Mouse (Mus musculus) cerebellum, adult 2 months (tissue): ENCODE data around the gene Msrb2. TPM values are rescaled to one million over a fixed set of nuclear protein-coding genes. Genes with fewer than 3 reads are reported as not detected.
A peak's percentile ranks its signal among the peaks of the same experiment; 100 is the strongest.

Experiments
- DNase-seq, 2 experiments: peaks; one replicate each; pipeline ENCODE4 v3.0.0; 2021
- H3K27ac ChIP-seq: fragments of 200-500 bp; 2 replicates; pipeline ENCODE4 v1.5.1; 2012; ENCODE audit warnings: low read length, control low read depth, inconsistent platforms; ENCODE audit not compliant: insufficient read depth
- H3K27me3 ChIP-seq: fragments of 200-500 bp; 2 replicates; pipeline ENCODE4 v1.6.1; 2012; ENCODE audit warnings: inconsistent platforms, mild to moderate bottlenecking, low read length, moderate library complexity; ENCODE audit not compliant: control insufficient read depth, insufficient read depth
- H3K4me1 ChIP-seq: fragments of 200-500 bp; 2 replicates; pipeline ENCODE4 v1.6.1; 2011; ENCODE audit warnings: low read length; ENCODE audit not compliant: control insufficient read depth, insufficient read depth
- H3K4me3 ChIP-seq: fragments of 200-500 bp; replicated peaks from 2 replicates; pipeline ENCODE3; 2011; ENCODE audit warnings: mild to moderate bottlenecking, low read depth, low read length, control low read depth; ENCODE audit not compliant: insufficient read depth
- CTCF ChIP-seq: fragments of 200-500 bp; IDR thresholded peaks from 2 replicates; pipeline ENCODE4 v1.5.1; 2011; ENCODE audit warnings: low read depth, mild to moderate bottlenecking, control low read depth, low read length, moderate library complexity, borderline replicate concordance; ENCODE audit not compliant: insufficient read depth
- POLR2A ChIP-seq: fragments of 200-500 bp; IDR thresholded peaks from 2 replicates; pipeline ENCODE4 v1.6.1; 2011; ENCODE audit warnings: low read length, control low read depth, borderline replicate concordance; ENCODE audit not compliant: insufficient read depth
- WGBS: fragments of 180-500 bp; shearing (Covaris S2); methylation state at CpG from one replicate; pipeline ENCODE4 v1.1.7; 2018; 5-methylcytosine and 5-hydroxymethylcytosine counted together
- polyA plus RNA-seq: library from polyadenylated mRNA; depleted of rRNA; stranded (reverse); fragments of >200 nt; gene quantifications from 2 replicates; pipeline ENCODE4 v1.2.3, GENCODE M21; 2012

The Msrb2 gene
- polyA plus RNA-seq, 1 experiment: 35.4 TPM

DNA sequence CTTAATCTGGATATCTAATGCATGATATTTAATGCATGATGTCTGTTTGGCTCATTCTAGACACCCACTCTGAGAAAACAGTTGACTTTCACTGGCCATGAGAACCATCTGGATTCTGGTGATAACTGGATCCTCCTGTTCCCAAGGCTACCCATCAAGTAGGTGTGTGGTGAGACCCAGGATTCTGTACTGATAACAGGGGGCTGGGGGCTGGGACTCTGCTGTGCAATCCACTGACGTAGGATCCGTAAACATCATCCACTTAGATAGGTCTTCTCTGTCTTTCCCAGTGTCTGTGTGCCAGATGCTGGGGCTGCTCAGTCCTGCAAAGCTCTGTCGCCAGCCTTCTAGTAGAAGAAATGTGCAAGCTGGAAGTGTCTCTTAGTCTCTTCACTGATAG is 22.8 kb upstream of the Msrb2 start:
- TF ChIP-seq CTCF: no peak
- no peak for TF ChIP-seq POLR2A
- no peaks in the 10 kb centered on the region for H3K27me3 ChIP-seq
- no peaks in the 10 kb centered on the region for H3K4me1 ChIP-seq
- 88% methylated on average over 3 of the region's 3 CpGs for WGBS
- H3K4me3 ChIP-seq: no peak overlapping the region
- no peak for DNase-seq
- no peak overlapping the region for H3K27ac ChIP-seq

DNA sequence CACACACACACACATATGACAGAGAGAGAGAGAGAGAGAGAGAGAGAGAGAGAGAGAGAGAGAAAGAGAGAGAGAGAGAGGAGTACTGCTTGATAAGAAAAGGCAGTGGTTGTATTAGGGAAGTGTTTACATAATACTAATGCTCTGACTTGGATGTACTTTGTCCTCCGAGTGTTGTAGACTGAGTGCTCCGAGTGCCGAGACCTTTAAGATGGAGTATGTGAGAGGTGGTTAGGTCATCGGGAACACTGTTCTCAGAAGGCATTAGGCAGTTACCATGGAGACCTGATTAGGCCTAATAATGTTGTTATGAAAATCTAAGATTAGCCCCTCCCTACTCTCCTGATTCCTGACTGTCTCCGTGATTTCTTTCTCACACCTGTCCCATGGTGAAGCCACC is 21.1 kb upstream of the Msrb2 start:
- Histone ChIP-seq H3K27me3 (no peaks in the 10 kb centered on the region), H3K4me1 (no peaks in the 10 kb centered on the region), H3K27ac (no peak overlapping the region), H3K4me3 (no peak overlapping the region)
- 82% methylated on average over 5 of the region's 5 CpGs for WGBS
- TF ChIP-seq CTCF (no peak), POLR2A (no peak)
- no peak for DNase-seq

DNA sequence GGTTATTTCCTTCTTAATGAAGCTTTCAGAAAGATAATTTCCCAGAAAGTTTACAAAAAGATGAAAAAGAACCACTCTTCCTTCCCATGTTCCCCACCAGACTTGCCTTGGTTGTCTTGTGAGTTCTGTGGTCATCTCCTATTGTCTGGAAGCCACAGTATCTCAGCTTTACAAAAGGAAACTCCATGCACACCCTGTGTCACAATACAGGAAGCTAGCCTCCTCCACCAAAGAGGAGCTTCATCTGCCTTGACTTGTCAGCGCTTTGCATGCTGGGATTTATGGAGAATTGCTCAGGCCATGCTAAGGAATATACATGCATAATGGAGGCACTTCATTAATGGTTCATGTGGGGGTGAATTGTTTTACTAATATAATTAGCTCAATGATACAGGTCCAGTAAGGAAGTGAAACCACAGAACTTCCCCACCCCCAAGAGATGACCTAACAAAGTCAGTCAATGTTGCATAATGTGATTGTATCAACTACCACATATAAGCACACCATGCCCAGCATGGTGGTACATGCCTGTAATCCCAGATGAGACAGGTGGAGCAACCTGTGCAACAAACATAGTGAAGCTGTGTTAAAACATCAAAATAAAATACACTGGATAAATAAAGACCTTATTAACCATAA is 19.5 kb upstream of the Msrb2 start:
- WGBS: 94% methylated on average over 1 of the region's 1 CpGs
- no peaks in the 10 kb centered on the region for H3K27me3 ChIP-seq
- TF ChIP-seq POLR2A (no peak), CTCF (no peak)
- H3K27ac ChIP-seq: no peak overlapping the region
- no peak for DNase-seq
- no peaks in the 10 kb centered on the region for H3K4me1 ChIP-seq
- H3K4me3 ChIP-seq: no peak overlapping the region

DNA sequence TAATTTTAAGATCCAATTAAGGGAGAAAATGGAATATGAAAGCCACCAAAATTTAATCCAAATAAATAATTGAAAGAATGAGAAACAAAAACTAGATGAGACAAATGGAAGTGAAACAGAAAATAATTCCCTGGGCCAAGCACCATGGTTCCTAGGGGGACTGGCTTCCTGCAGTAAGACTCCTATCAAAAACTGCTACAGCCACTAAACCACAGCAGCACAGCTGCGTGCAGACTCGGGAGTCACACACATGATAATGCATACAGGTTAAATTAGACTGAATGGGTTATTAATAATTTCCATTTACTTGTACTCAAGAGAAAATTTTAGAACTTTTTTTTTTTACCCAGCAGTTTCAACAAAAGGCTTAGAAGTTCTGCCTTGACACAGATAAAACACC is 18.1 kb upstream of the Msrb2 start:
- no peaks in the 10 kb centered on the region for H3K4me1 ChIP-seq
- DNase-seq: no peak
- H3K27ac ChIP-seq: no peak overlapping the region
- no peaks in the 10 kb centered on the region for H3K27me3 ChIP-seq
- no peak overlapping the region for H3K4me3 ChIP-seq
- WGBS: 98% methylated on average over 2 of the region's 2 CpGs
- TF ChIP-seq POLR2A (no peak), CTCF (no peak)

DNA sequence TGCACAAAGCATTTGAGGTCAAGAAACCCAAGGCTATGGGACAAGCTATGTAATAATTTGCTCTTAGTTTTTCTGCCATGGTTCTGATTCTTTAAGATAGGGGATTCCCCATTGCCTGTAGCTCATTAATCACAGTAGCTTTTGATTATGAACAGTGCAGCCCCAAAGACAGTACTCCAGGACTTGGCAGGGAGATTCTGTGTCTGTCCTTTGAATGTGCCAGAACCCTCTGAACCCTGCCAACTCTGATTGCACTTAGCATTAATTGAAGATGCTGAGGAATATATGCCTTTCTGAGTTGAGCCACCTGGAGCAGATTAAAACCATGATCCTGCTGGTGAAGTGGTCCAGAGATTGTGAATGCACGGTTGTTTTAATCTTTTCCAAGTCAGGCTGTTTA is 8.4 kb upstream of the Msrb2 start:
- H3K4me3 ChIP-seq: no peak overlapping the region
- 25% methylated on average over 1 of the region's 1 CpGs for WGBS
- no peak overlapping the region for H3K27ac ChIP-seq
- no peaks in the 10 kb centered on the region for H3K27me3 ChIP-seq
- DNase-seq: no peak
- no peaks in the 10 kb centered on the region for H3K4me1 ChIP-seq
- TF ChIP-seq POLR2A (no peak), CTCF (no peak)

DNA sequence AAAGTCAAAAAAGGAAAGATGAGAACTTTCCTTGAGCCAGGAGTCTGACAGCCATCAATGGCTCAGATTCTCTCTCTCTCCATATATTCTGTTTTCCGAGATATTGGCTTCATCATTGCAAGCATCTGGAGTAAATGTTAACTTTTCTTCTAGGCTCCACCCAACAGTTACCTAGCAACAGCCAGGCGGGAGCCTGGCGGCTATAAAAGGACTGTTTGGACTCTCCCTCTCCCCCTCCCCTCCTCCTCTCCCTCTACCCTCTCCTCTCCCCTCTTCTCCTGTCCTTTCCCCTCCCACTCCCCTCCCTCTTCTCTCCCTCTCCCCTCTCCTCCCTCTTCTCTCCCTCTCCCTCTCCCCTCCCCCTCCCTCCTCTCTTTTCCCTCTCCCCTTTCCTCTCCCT is 4.8 kb upstream of the Msrb2 start:
- H3K4me3 ChIP-seq: no peak overlapping the region
- 39% methylated on average over 3 of the region's 3 CpGs for WGBS

DNA sequence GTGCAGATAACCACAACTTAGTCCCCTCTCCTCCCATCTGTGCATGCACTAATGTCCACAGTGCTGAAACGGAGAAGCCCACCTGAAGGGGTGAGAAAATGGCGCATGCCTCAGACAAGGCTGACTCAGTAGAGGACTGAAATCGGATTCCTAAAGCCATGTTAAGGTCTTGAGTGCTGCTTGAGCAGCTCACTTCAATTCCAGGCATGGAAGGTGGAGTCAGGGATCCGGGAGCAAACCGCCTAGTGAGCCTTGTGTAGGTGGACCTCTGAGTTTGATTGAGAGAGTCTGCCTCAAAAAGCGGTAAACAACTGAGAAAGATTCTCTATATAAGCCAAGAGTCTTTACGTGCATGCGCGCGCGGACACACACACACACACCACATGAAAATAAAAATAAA is 4.1 kb upstream of the Msrb2 start:
- TF ChIP-seq CTCF: no peak
- no peak for TF ChIP-seq POLR2A
- 90% methylated on average over 11 of the region's 11 CpGs for WGBS

More for the DNA sequence above, 4.8 kb upstream of the Msrb2 start:
- Histone ChIP-seq H3K4me1 (no peaks in the 10 kb centered on the region), H3K27ac (no peak overlapping the region), H3K27me3 (no peaks in the 10 kb centered on the region)
- no peak for TF ChIP-seq POLR2A
- no peak for DNase-seq

DNA sequence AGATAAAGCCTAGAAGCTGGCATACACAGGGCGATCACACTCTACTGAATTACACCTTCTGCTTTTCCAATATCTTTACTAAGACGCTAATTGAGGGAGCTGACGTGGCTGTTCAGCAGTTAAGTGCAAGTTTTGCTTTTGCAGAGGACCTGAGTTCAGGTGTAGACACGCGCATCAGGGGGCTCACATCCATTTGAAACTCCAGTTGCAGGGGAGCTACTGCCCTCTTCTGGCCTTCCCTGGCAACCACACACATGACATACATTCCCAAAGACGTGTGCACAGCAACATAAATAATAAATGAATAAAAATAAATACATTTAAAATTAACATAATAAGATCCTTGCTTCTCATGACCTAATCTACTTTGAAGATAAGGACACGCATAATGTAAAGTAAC is 2.5 kb downstream of the Msrb2 start:
- H3K4me3 ChIP-seq: no peak overlapping the region
- no peak overlapping the region for H3K27ac ChIP-seq
- TF ChIP-seq POLR2A: no peak
- TF ChIP-seq CTCF: peak; percentile 26; the same call in 1 of the 2 replicates
- no peaks in the 10 kb centered on the region for H3K4me1 ChIP-seq
- H3K27me3 ChIP-seq: no peaks in the 10 kb centered on the region
- DNase-seq: no peak
- 93% methylated on average over 7 of the region's 7 CpGs for WGBS

More for the DNA sequence above, 4.1 kb upstream of the Msrb2 start:
- Histone ChIP-seq H3K27ac (no peak overlapping the region), H3K4me1 (no peaks in the 10 kb centered on the region), H3K27me3 (no peaks in the 10 kb centered on the region), H3K4me3 (no peak overlapping the region)
- DNase-seq: no peak

DNA sequence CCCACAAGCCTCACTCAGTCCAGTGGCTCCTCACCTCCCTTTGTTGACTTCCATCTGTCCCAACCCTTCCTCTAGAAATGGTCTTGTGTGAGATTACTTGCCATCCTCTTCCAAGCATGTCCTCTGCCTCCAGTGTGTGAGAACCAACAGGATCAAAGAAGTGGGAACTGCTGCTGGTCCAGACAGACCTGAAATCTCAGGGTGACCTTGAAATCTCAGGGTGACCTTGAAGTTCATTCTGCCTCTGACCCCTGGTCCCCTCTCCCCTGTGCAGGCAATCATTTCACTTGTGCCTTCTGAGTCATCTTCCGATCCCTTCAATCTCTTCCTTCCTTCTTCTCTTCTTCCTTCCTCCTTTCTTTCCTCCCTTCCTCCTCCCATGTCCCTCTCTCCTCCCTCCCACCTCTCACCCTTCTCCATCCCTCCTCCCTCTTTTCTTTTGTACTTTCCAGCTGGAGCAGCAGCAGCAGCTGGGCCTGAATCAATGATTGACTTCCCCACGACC is 9.3 kb downstream of the Msrb2 start:
- Histone ChIP-seq H3K27ac (no peak overlapping the region), H3K4me3 (no peak overlapping the region), H3K4me1 (no peaks in the 10 kb centered on the region), H3K27me3 (no peaks in the 10 kb centered on the region)
- no peak for DNase-seq
- 47% methylated on average over 2 of the region's 2 CpGs for WGBS
- TF ChIP-seq CTCF (no peak), POLR2A (no peak)
